Mouse (Mus musculus) cerebellum, adult 11 months (tissue): ENCODE measurements around the gene Mmp23.
"Not testable (repeated sequence)": the region's sequence is repeated elsewhere in the genome, so short reads cannot be mapped to it uniquely, and the experiment has no call there.

Experiments used
- DNase-seq: peaks from one replicate; pipeline ENCODE4 v3.0.0; 2022

Gene Mmp23

DNA sequence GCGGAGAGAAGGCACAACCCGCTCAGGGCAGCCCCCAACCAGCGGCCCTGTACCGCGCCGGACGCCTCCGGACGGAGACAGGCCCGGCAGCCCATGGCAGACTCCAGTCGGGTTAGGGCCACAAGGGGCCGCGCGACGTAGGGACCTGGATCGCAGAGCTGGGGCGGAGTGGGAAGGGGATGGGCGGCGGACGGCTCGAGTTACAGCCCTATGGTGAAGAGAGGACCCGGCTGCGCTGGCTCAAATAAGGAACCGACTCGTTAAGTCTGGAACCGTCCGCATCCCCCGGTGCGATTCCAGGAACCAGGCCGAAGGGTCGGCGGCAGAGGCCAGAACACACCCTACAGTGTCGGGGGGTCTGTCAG is at the start of gene Mmp23:
TSS of gene Mmp23 (minus strand) at position 299 of the 365 bp plus-strand sequence.
- peak; percentile 60 for DNase-seq

DNA sequence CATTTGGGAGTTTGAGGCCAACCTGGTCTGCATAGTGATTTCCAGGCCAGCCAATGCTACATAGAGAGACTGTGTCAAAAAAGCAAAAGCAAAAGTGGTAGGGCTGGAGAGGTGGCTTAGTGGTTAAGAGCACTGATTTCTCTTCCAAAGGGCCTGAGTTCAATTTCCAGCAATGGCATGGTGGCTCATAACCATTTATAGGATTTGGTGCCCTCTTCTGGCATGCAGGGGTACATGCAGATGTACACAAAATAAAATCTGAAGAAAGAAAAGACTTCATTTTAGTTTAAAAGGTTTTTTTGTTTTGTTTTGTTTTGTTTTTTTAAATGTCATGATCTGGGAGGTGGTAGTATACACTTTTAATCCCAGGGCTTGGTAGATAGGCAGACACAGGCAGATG is 47.2 kb upstream of the Mmp23 start:
- DNase-seq = no peak

GRCm38 (mm10) chr4:155696261-155697255 is 43.4 kb upstream of the Mmp23 start:
- peak; percentile 44 for DNase-seq

- no peak for DNase-seq
These were observed 42.4 kb upstream of the Mmp23 start for GRCm38 (mm10) chr4:155695531-155696062.

DNA sequence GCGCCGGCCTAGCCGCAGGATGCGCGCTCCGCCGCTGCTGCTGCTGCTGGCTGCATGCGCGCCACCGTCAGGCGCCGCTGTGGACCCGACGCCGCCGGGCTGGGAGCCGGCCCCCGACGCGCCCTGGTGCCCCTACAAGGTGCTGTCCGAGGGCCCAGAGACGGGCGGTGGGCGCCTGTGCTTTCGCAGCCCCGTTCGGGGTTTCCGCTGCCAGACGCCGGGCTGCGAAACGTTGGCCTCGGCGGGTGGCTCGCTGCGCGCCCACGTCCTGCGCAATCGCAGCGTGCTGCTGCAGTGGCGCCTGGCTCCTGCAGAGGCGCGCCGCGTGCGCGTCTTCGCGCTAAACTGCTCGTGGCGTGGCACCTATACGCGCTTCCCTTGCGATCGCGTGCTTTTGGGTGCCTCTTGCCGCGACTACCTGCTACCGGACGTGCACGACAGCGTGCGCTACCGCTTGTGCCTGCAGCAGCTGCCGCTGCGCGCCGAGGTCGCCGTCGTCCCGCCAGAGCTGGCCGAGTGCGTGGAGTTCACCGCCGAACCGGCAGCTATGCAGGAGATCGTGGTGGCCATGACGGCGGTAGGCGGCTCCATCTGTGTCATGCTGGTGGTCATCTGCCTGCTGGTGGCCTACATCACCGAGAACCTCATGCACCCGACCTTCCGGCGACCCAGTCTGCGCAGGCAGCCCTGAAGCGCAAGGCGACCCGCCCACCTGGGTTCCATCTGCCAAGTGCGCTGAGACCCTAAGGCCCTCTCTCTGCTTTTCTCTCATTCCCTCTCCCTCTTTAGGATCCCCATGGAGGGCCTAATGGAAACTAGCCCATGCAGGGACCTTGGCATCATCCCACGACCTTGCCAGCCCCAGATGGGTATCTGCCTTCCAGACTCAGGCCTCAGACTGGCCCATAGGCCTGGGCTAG is 41.6 kb upstream of the Mmp23 start:
- peak; percentile 74 for DNase-seq

- DNase-seq = peak; percentile 87
These were observed 40.9 kb upstream of the Mmp23 start, which contains the start of gene Fndc10 for GRCm38 (mm10) chr4:155694111-155694481. Gene Fndc10 (plus strand): TSS chr4:155694342.

GRCm38 (mm10) chr4:155692421-155692820 is 39.2 kb upstream of the Mmp23 start:
- DNase-seq = no peak

GRCm38 (mm10) chr4:155690571-155691375 is 37.6 kb upstream of the Mmp23 start:
- DNase-seq = peak; percentile 97

GRCm38 (mm10) chr4:155687764-155688163 is 34.6 kb upstream of the Mmp23 start:
- not testable (repeated sequence) for DNase-seq

GRCm38 (mm10) chr4:155683670-155684277 is 30.6 kb upstream of the Mmp23 start:
- not testable (repeated sequence) for DNase-seq

GRCm38 (mm10) chr4:155675991-155676390 is 22.8 kb upstream of the Mmp23 start:
- DNase-seq = no peak

- DNase-seq = no peak
These were observed 18.9 kb upstream of the Mmp23 start for GRCm38 (mm10) chr4:155672082-155672481.

- DNase-seq = not testable (repeated sequence)
These were observed 17.1 kb upstream of the Mmp23 start for GRCm38 (mm10) chr4:155670236-155670635.

DNA sequence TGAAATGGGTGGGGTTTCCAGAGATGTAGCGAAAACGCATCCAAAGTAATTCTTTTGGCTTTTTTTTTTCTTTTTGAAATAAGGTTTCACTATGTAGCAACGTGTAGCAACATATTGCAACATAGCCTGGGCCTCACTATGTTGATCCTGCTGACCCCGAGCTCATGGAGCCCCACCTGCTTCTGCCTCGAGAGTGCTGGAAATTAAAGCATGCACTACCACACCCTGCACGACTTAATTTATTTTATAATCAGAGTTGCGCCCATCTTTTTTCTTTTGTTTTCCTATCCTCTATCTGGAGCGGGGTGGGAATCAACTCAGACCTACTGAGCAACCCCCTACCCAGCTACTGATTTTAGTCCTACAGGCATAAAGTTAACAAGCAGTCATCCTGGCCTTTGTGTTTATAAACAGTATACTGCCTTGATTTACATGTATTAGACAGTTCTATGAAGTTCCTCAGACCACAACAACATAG is 16.5 kb upstream of the Mmp23 start:
- DNase-seq = no peak

DNA sequence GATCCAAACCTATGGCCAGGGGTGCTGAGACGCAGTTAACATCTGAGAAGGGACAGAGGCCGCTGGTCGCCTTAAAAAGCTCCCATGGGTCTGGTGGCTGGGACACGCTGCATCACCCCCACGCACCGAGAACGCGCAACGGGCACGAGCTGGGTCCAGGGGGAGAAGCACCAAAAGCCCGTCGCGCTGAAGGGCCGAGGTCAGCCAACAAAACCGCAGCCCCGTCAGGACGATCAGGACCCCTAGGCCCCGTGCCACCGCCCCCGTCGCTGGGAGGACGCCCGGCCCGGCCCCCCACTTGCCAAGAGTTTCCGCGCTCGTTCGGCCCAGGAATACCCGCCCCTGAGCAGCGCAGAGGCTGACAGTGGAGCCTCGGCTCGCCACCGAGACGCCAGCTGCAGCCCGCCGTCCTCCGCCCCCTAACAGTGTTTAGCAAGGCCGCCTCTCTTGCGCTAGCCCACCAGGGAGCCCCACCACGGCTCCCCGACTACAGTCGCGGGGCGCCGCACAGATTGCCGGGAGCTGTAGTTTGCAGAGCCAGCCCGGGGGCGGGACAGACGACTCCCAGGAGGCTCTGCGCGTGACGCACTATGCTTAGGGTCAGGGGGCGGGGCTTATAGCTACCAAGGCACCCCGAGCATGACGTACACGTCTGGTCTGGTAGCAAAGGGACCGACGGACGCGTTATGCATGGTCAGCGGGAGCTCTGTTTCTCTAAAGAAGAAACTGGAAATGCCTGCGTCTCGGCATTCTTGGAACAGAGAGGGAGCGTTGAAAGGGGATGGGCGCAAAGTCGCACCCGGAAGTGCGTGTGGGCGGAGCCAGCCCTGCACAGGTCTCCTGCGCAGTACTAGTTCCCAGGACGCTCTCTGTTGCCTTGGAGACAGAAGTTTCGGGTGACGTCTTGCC is 15.8 kb upstream of the Mmp23 start, which contains the start of gene Mib2:
TSS of gene Mib2 (minus strand) at position 510 of the 909 bp plus-strand sequence.
- peak; percentile 98 for DNase-seq

DNA sequence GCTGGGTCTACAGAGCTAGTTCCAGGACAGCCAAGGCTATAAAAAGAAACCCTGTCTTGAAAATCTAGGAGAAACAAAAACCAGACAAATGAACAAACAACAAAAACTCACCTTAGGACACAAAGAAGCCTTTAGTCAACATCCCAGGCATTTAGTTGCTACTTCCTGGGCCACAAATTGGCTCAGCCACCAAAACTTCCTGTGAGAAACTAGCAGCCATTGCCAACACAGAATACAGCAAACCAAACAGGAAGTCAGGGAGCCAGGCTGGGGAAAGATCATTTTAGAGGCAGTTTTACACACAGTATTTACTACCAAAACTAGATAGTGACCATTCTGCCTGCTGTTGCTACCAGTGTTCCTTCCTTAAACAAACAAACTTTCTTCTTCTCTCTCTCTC is 13.7 kb upstream of the Mmp23 start:
- DNase-seq = no peak

DNA sequence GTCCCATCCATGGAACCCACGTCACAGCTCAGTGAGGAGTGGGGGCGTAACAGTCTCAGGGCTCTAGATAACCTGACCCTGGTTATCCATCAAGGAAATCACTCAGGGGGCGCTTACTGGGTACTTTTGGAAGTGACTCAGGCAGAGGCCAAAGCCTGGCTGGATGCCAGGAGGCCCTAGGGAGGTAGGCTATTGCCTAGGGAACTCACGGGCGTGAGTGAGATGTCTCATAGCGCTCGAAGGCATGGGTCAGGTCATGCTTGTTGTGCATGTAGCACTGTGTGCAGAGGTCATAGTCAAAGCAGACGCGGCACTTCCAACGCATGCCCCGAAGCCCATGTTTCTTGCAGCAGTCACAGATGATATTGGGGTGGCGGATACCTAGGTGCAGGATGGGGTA is 7.5 kb upstream of the Mmp23 start:
- DNase-seq = no peak

DNA sequence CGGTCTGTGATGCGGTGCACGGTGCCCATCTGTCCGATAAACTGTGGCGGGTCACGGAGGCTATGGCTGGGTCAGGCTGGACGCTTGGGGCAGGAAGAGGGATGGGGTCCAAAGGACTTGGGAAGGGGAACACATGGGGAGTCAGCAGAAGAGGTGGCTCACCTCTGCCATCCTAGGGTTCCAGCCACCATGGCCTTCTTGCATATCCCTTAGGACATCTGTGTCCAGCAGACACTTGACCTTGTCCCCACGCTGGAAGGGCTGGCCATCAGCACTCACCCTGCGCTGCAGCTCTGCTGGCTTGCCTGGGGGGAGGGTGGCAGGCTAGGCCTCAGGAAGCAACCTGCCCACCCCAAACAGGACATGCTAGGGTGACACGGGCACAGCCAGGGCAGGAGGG is 5.8 kb upstream of the Mmp23 start:
- DNase-seq = no peak

DNA sequence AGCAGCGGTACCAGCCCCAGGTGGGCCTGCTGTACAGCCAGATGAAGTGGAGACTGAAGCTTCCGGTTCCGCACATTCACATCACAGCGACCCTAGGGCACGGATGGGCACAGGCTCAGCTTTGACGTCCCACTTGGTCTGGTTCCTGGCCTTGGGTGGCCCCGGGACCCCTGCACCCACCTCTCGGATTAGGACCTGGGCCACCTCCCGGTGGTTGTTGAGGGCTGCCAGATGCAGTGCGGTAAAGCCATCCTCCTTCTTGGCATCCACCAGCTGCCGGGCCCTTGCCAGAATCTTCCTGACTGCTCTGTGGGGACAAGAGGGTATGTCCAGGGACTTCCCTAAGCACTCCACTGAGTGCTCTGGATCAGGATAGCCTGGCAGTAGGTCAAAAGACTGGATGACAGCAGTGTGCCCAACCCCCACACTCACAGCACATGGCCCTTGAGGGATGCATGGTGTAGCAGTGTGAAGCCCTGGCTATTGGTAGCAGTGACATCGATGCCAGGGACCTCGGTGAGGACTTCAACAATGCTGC is 3.1 kb upstream of the Mmp23 start:
- DNase-seq = peak; percentile 44
